ENCODE assay signal across 10 mouse cellular contexts in genomic region chr15:101519792-101520191, GRCm38 (mm10). TPM values are rescaled to one million over a fixed set of nuclear protein-coding genes. Genes with fewer than 3 reads are reported as not detected.
DNase-seq lines count a peak whose midpoint lies in the region; ATAC-seq and TF ChIP-seq lines count a peak whose summit lies in the region.
"Had no signal": no experiment of that assay in that cellular context is flagged by ENCODE, and none has a peak within 500 bp of the region (broad histone marks: within the 10 kb centered on the region; RNA-seq: fewer than 3 reads in every experiment).

No protein-coding gene starts in this region.

- DNase-seq in hindbrain, embryonic 11.5 days (ENCODE audit: low spot score), result peak; percentile 86
- peak; percentile 88 for DNase-seq in adipocyte (ENCODE audit: low spot score)
- peak; percentile 15 for DNase-seq in heart, postnatal 25 days (ENCODE audit: low spot score)
- peak; percentile 79 to 90 for DNase-seq in left cerebral cortex, postnatal 14 days (ENCODE audit: low spot score in 2 of 2)
- DNase-seq in ovary, postnatal 14 days (ENCODE audit: low spot score), result peak; percentile 68
- peak; percentile 69 to 74 for DNase-seq in urinary bladder, postnatal 36 days (ENCODE audit: low spot score in 2 of 2)

- no peak overlapping the region for H3K4me3 ChIP-seq in hindbrain, embryonic 11.5 days (ENCODE audit: low read depth, low read length)
- no peak overlapping the region for H3K4me3 ChIP-seq in hindbrain, embryonic 16.5 days (ENCODE audit: low read length)
- no peak overlapping the region for H3K4me3 ChIP-seq in cortical plate, adult 2 months (ENCODE audit: insufficient read depth, low read length)
- H3K4me3 ChIP-seq: embryonic facial prominence, embryonic 12.5 days had no signal

- H3K4me2 ChIP-seq in hindbrain, embryonic 11.5 days (replicated peaks; ENCODE audit: low read depth, low read length), result no peak overlapping the region
- no peak overlapping the region for H3K4me2 ChIP-seq in hindbrain, embryonic 16.5 days (ENCODE audit: low read length)
- H3K4me2 ChIP-seq: embryonic facial prominence, embryonic 12.5 days had no signal

- H3K4me1 ChIP-seq in hindbrain, embryonic 11.5 days (replicated peaks; ENCODE audit: control insufficient read depth, insufficient read depth, low read length), result no peaks in the 10 kb centered on the region
- H3K4me1 ChIP-seq in hindbrain, embryonic 16.5 days (ENCODE audit: control insufficient read depth, insufficient read depth, low read depth, low read length), result no peaks in the 10 kb centered on the region
- H3K4me1 ChIP-seq in cortical plate, adult 2 months (ENCODE audit: control insufficient read depth, insufficient read depth, low read length), result no peaks in the 10 kb centered on the region
- H3K4me1 ChIP-seq: embryonic facial prominence, embryonic 12.5 days had no signal

- ATAC-seq in hindbrain, embryonic 11.5 days (ENCODE audit: low FRiP score), result no peak
- no peak for ATAC-seq in hindbrain, embryonic 16.5 days

- H3K9me3 ChIP-seq in hindbrain, embryonic 11.5 days (ENCODE audit: control insufficient read depth, low read length), result no peaks in the 10 kb centered on the region
- H3K9me3 ChIP-seq in hindbrain, embryonic 16.5 days (ENCODE audit: control insufficient read depth, low read length), result no peaks in the 10 kb centered on the region
- H3K9me3 ChIP-seq: embryonic facial prominence, embryonic 12.5 days had no signal

- no peak overlapping the region for H3K9ac ChIP-seq in hindbrain, embryonic 11.5 days (ENCODE audit: low read depth, low read length)
- H3K9ac ChIP-seq in hindbrain, embryonic 16.5 days (ENCODE audit: low read depth, low read length), result no peak overlapping the region
- H3K9ac ChIP-seq: embryonic facial prominence, embryonic 12.5 days had no signal

- no peak overlapping the region for H3K27ac ChIP-seq in hindbrain, embryonic 11.5 days (ENCODE audit: low read depth, low read length)
- H3K27ac ChIP-seq in hindbrain, embryonic 16.5 days (ENCODE audit: low read depth, low read length), result no peak overlapping the region
- no peak overlapping the region for H3K27ac ChIP-seq in cortical plate, adult 2 months (ENCODE audit: insufficient read depth, low read length)
- H3K27ac ChIP-seq: embryonic facial prominence, embryonic 12.5 days had no signal

- intact Hi-C loops in heart, postnatal 25 days (cut with DNase I), result loop anchor here (1.0 to 5.0 kb wide), 4 partner anchors 179 to 545 kb away; no protein-coding TSS in a partner anchor
- intact Hi-C loops in left cerebral cortex, postnatal 14 days (cut with DNase I), result loop anchor here (1.0 to 5.0 kb wide), 4 partner anchors 179 to 455 kb away; no protein-coding TSS in a partner anchor

- no peaks in the 10 kb centered on the region for H3K36me3 ChIP-seq in hindbrain, embryonic 11.5 days (ENCODE audit: control insufficient read depth, insufficient read depth, low read length)
- H3K36me3 ChIP-seq in hindbrain, embryonic 16.5 days (ENCODE audit: control insufficient read depth, insufficient read depth, low read length), result no peaks in the 10 kb centered on the region
- H3K36me3 ChIP-seq: embryonic facial prominence, embryonic 12.5 days had no signal

- no peak for TF ChIP-seq POLR2A in cortical plate, adult 2 months (IDR thresholded peaks at IDR 0.05; ENCODE audit: extremely low read depth, insufficient read depth, low read length)

- 11% methylated on average over 2 of the region's 2 CpGs for WGBS in hindbrain, embryonic 11.5 days
- WGBS in hindbrain, embryonic 16.5 days, result 20% methylated on average over 2 of the region's 2 CpGs

- peak; percentile 94 for TF ChIP-seq CTCF in cortical plate, adult 2 months (IDR thresholded peaks at IDR 0.05; ENCODE audit: extremely low read depth, insufficient read depth, low read length)

- H3K27me3 ChIP-seq in hindbrain, embryonic 11.5 days (ENCODE audit: control insufficient read depth, insufficient read depth, low read length), result no peaks in the 10 kb centered on the region
- H3K27me3 ChIP-seq in hindbrain, embryonic 16.5 days (replicated peaks; ENCODE audit: control insufficient read depth, insufficient read depth, low read length), result no peaks in the 10 kb centered on the region
- H3K27me3 ChIP-seq: embryonic facial prominence, embryonic 12.5 days had no signal

RNA-seq across cellular contexts. Expression of gene Gm49425, which starts 2.7 kb away (rescaled TPM):
- polyA plus RNA-seq in hindbrain, embryonic 11.5 days (2014; fragmentation: Nextera tagmentation; extraction: Ambion mirVana), result not detected in 2 replicates
- polyA plus RNA-seq in hindbrain, embryonic 16.5 days (2015; fragmentation: Nextera tagmentation; extraction: Ambion mirVana), result not detected in 2 replicates
- polyA plus RNA-seq in cortical plate, adult 2 months (2012; rRNA removed), result not detected in 2 replicates
- not detected for total RNA-seq in heart, postnatal 25 days (2021)
- total RNA-seq in left cerebral cortex, postnatal 14 days (2021), result not detected
- polyA plus RNA-seq: embryonic facial prominence, embryonic 12.5 days had no signal

RNA-seq across cellular contexts. Expression of gene Krt84, which starts 12.8 kb away (rescaled TPM):
- not detected in 2 replicates for polyA plus RNA-seq in hindbrain, embryonic 11.5 days (2014; fragmentation: Nextera tagmentation; extraction: Ambion mirVana)
- not detected in 2 replicates for polyA plus RNA-seq in hindbrain, embryonic 16.5 days (2015; fragmentation: Nextera tagmentation; extraction: Ambion mirVana)
- not detected in 2 replicates for polyA plus RNA-seq in cortical plate, adult 2 months (2012; rRNA removed)
- total RNA-seq in heart, postnatal 25 days (2021), result not detected
- total RNA-seq in left cerebral cortex, postnatal 14 days (2021), result not detected

RNA-seq across cellular contexts. Expression of gene Krt83, which starts 28.5 kb away (rescaled TPM):
- not detected in 2 replicates for polyA plus RNA-seq in hindbrain, embryonic 11.5 days (2014; fragmentation: Nextera tagmentation; extraction: Ambion mirVana)
- polyA plus RNA-seq in hindbrain, embryonic 16.5 days (2015; fragmentation: Nextera tagmentation; extraction: Ambion mirVana), result not detected in 2 replicates
- not detected in 2 replicates for polyA plus RNA-seq in cortical plate, adult 2 months (2012; rRNA removed)
- total RNA-seq in heart, postnatal 25 days (2021), result not detected
- total RNA-seq in left cerebral cortex, postnatal 14 days (2021), result not detected
- polyA plus RNA-seq: embryonic facial prominence, embryonic 12.5 days; neural tube, embryonic 14.5 days had no signal

RNA-seq across cellular contexts. Expression of gene Krt82, which starts 30.7 kb away (rescaled TPM):
- polyA plus RNA-seq in hindbrain, embryonic 11.5 days (2014; fragmentation: Nextera tagmentation; extraction: Ambion mirVana), result not detected in 2 replicates
- polyA plus RNA-seq in hindbrain, embryonic 16.5 days (2015; fragmentation: Nextera tagmentation; extraction: Ambion mirVana), result not detected in 2 replicates
- not detected in 2 replicates for polyA plus RNA-seq in cortical plate, adult 2 months (2012; rRNA removed)
- not detected for total RNA-seq in heart, postnatal 25 days (2021)
- total RNA-seq in left cerebral cortex, postnatal 14 days (2021), result not detected
- polyA plus RNA-seq: embryonic facial prominence, embryonic 12.5 days; neural tube, embryonic 14.5 days had no signal

RNA-seq across cellular contexts. Expression of gene Krt90, which starts 43.0 kb away (rescaled TPM):
- polyA plus RNA-seq in hindbrain, embryonic 11.5 days (2014; fragmentation: Nextera tagmentation; extraction: Ambion mirVana), result 0.07 and 0.42 TPM in 2 replicates
- 0.11 and 0.29 TPM in 2 replicates for polyA plus RNA-seq in hindbrain, embryonic 16.5 days (2015; fragmentation: Nextera tagmentation; extraction: Ambion mirVana)
- polyA plus RNA-seq in cortical plate, adult 2 months (2012; rRNA removed), result 0.04 TPM in 1 of 2 replicates, not detected in the other
- not detected for total RNA-seq in heart, postnatal 25 days (2021)
- total RNA-seq in left cerebral cortex, postnatal 14 days (2021), result not detected

Comparison
In these comparisons a context has a peak if more than half of its experiments do, and no peak if none do; other contexts are left out.
1. DNase-seq: peak in every context shown above with its lines; median percentile 88 in adipocyte; 86 in hindbrain, embryonic 11.5 days; 84 in left cerebral cortex, postnatal 14 days; 72 in urinary bladder, postnatal 36 days; 68 in ovary, postnatal 14 days; 15 in heart, postnatal 25 days.